Mouse (Mus musculus) small intestine, adult 2 months (tissue): Measurements from ENCODE around the gene Mecom.

ENCODE experiments used
- CTCF ChIP-seq: fragments of 200-500 bp; IDR thresholded peaks from 2 replicates; pipeline ENCODE4 v1.5.1; 2012; ENCODE audit warnings: low read depth, mild to moderate bottlenecking, control low read depth, inconsistent platforms, low read length, moderate library complexity, mixed read lengths; ENCODE audit not compliant: insufficient replicate concordance, insufficient read length; ENCODE audit errors: extremely low read depth
- POLR2A ChIP-seq: fragments of 200-500 bp; IDR thresholded peaks from 2 replicates; pipeline ENCODE4 v1.6.1; 2012; ENCODE audit warnings: low read depth, mild to moderate bottlenecking, control low read depth, inconsistent platforms, low read length, moderate library complexity

- TF ChIP-seq POLR2A (no peak), CTCF (no peak)
Measured at GRCm38 (mm10) chr3:30488808-30489207, 59.0 kb downstream of the Mecom start.
